13 mouse cellular contexts compared by ENCODE assay signal in genomic region chr1:130787001-130787400, GRCm38 (mm10). TPM values are rescaled to one million over a fixed set of nuclear protein-coding genes. Genes with fewer than 3 reads are reported as not detected.
A peak's percentile ranks its signal among the peaks of the same experiment; 100 is the strongest.
DNase-seq lines count a peak whose midpoint lies in the region; ATAC-seq and TF ChIP-seq lines count a peak whose summit lies in the region.
"Had no signal": no experiment of that assay in that cellular context is flagged by ENCODE, and none has a peak within 500 bp of the region (broad histone marks: within the 10 kb centered on the region; RNA-seq: fewer than 3 reads in every experiment).

No protein-coding gene starts in this region.

- no peaks in the 10 kb centered on the region for H3K4me1 ChIP-seq in limb, embryonic 10.5 days
- H3K4me1 ChIP-seq: neural tube, embryonic 13.5 days had no signal

- TF ChIP-seq CTCF in layer of hippocampus, adult 2 months (conservative IDR thresholded peaks at IDR 0.05): peak; percentile 56
- peak; percentile 51 for TF ChIP-seq CTCF in Patski (IDR thresholded peaks at IDR 0.05)

- H3K36me3 ChIP-seq in limb, embryonic 10.5 days: no peaks in the 10 kb centered on the region
- H3K36me3 ChIP-seq: embryonic facial prominence, embryonic 10.5 days; neural tube, embryonic 13.5 days had no signal

- no peak overlapping the region for H3K4me3 ChIP-seq in layer of hippocampus, adult 2 months
- no peak overlapping the region for H3K4me3 ChIP-seq in limb, embryonic 10.5 days
- H3K4me3 ChIP-seq: embryonic facial prominence, embryonic 10.5 days; neural tube, embryonic 13.5 days had no signal

- CTCF ChIA-PET in Patski (lab: Charles Lee): interaction anchor here (0.6 to 2.0 kb wide), 10 partner anchors 9 to 95 kb away, joined by 3 to 7 read pairs (median 3); no protein-coding TSS in a partner anchor

- peak; percentile 69 for ATAC-seq in Patski
- ATAC-seq: forebrain, embryonic 16.5 days had no signal

- in situ Hi-C loops in Patski (cut with MboI; ENCODE audit: low pct_unique_long_range_greater_than_20kb): loop anchor here (10.0 kb wide), 2 partner anchors 212 to 478 kb away; no protein-coding TSS in a partner anchor

- no peak for DNase-seq in layer of hippocampus, adult 2 months (ENCODE audit: low spot score in 2 of 2)
- no peak for DNase-seq in layer of hippocampus, postnatal 36 days
- peak; percentile 43 for DNase-seq in A20 (ENCODE audit: low read depth, low spot score)
- no peak for DNase-seq in Patski (ENCODE audit: low read depth, low spot score)
- DNase-seq in kidney, postnatal 4 days: peak; percentile 36 to 50
- no peak for DNase-seq in right cerebral cortex, postnatal 25 days
- no peak for DNase-seq in limb, embryonic 10.5 days (ENCODE audit: low spot score)
- no peak for DNase-seq in retina, embryonic 14.5 days (ENCODE audit: low spot score)

- WGBS in limb, embryonic 10.5 days: 53% methylated on average over 4 of the region's 4 CpGs

- no peaks in the 10 kb centered on the region for H3K27me3 ChIP-seq in Patski
- H3K27me3 ChIP-seq in limb, embryonic 10.5 days (ENCODE audit: low read depth, poor library complexity, severe bottlenecking): no peaks in the 10 kb centered on the region
- H3K27me3 ChIP-seq: neural tube, embryonic 13.5 days had no signal

- no peaks in the 10 kb centered on the region for H3K9me3 ChIP-seq in limb, embryonic 10.5 days (replicated peaks)

- H3K27ac ChIP-seq in layer of hippocampus, adult 2 months: no peak overlapping the region
- no peak overlapping the region for H3K27ac ChIP-seq in limb, embryonic 10.5 days
- H3K27ac ChIP-seq: embryonic facial prominence, embryonic 10.5 days; neural tube, embryonic 13.5 days had no signal

- POLR2A ChIA-PET in Patski (lab: Charles Lee): no interaction called here

RNA-seq across cellular contexts. Expression of gene Fcamr, which starts 13.7 kb away (rescaled TPM):
- total RNA-seq in layer of hippocampus, adult 2 months (2021): not detected
- total RNA-seq in layer of hippocampus, postnatal 36 days (2021): not detected
- 0.31 TPM for polyA plus RNA-seq in Patski (2021)
- polyA plus RNA-seq in limb, embryonic 10.5 days (2016; fragmentation: Nextera tagmentation; extraction: Ambion mirVana): not detected in 2 replicates
- total RNA-seq: layer of hippocampus, adult 8-10 months had no signal
- polyA plus RNA-seq: embryonic facial prominence, embryonic 10.5 days; forebrain, embryonic 16.5 days; liver, embryonic 16.5 days; neural tube, embryonic 13.5 days had no signal

RNA-seq across cellular contexts. Expression of gene Pigr, which starts 39.5 kb away (rescaled TPM):
- not detected for total RNA-seq in layer of hippocampus, adult 2 months (2021)
- total RNA-seq in layer of hippocampus, postnatal 36 days (2021): not detected
- polyA plus RNA-seq in Patski (2021): not detected
- polyA plus RNA-seq in limb, embryonic 10.5 days (2016; fragmentation: Nextera tagmentation; extraction: Ambion mirVana): not detected in 2 replicates
- total RNA-seq: layer of hippocampus, adult 8-10 months had no signal
- polyA plus RNA-seq: embryonic facial prominence, embryonic 10.5 days; forebrain, embryonic 16.5 days; neural tube, embryonic 13.5 days had no signal

RNA-seq across cellular contexts. Expression of gene AA986860, which starts 55.2 kb away (rescaled TPM):
- 1 to 10 TPM; 1.4 to 1.6 TPM for total RNA-seq in layer of hippocampus, adult 2 months (2021)
- total RNA-seq in layer of hippocampus, postnatal 36 days (2021): 1 to 10 TPM; 1.3 TPM
- polyA plus RNA-seq in Patski (2021): 11.1 TPM
- polyA plus RNA-seq in limb, embryonic 10.5 days (2016; fragmentation: Nextera tagmentation; extraction: Ambion mirVana): 0.23 and 0.38 TPM in 2 replicates

RNA-seq across cellular contexts. Expression of gene Pfkfb2, which starts 57.9 kb away (rescaled TPM):
- total RNA-seq in layer of hippocampus, adult 2 months (2021): 10 to 100 TPM; 45.6 to 51.7 TPM
- 10 to 100 TPM; 46.2 to 46.7 TPM for total RNA-seq in layer of hippocampus, postnatal 36 days (2021)
- polyA plus RNA-seq in Patski (2021): 26.0 TPM
- 3.4 and 5.1 TPM in 2 replicates for polyA plus RNA-seq in limb, embryonic 10.5 days (2016; fragmentation: Nextera tagmentation; extraction: Ambion mirVana)

Comparison
In these comparisons a context has a peak if more than half of its experiments do, and no peak if none do; other contexts are left out.
1. DNase-seq: peak in A20 (single experiment) and kidney, postnatal 4 days (2 of 2); none in layer of hippocampus, adult 2 months (0 of 2), layer of hippocampus, postnatal 36 days (0 of 2), Patski (single experiment), right cerebral cortex, postnatal 25 days (single experiment), limb, embryonic 10.5 days (single experiment) and retina, embryonic 14.5 days (single experiment).